Mouse (Mus musculus) MEL (cell line): ENCODE measurements around the gene P2ry2. TPM values are rescaled to one million over a fixed set of nuclear protein-coding genes. Genes with fewer than 3 reads are reported as not detected.

Source experiments
- DNase-seq: peaks from one replicate; pipeline ENCODE4 v3.0.0; 2011; ENCODE audit warnings: low read depth, low spot score
- H3K27ac ChIP-seq: 2 replicates; pipeline ENCODE4 v1.5.1; 2012; ENCODE audit warnings: low read depth, mild to moderate bottlenecking, control low read depth, low read length, moderate library complexity; ENCODE audit not compliant: control insufficient read depth
- H3K27me3 ChIP-seq, 2 experiments: fragments of 150-350 bp in 1 of 2; sonication (generic) in 1 of 2; 2 replicates each; pipeline ENCODE4 v1.6.1; 2012; ENCODE audit warnings: low read length in 2 of 2, mild to moderate bottlenecking in 2 of 2, improper control_type of control experiment in 1 of 2, moderate library complexity in 1 of 2; ENCODE audit not compliant: insufficient read depth in 2 of 2, control insufficient read depth in 1 of 2
- H3K36me3 ChIP-seq, 2 experiments: 2 replicates each; pipeline ENCODE4 v1.6.1; 2012 to 2014; ENCODE audit warnings: low read length in 2 of 2, improper control_type of control experiment in 1 of 2, inconsistent platforms in 1 of 2, mild to moderate bottlenecking in 1 of 2; ENCODE audit not compliant: insufficient read depth in 2 of 2, control insufficient read depth in 1 of 2
- H3K4me1 ChIP-seq, 2 experiments: fragments of 150-350 bp in 1 of 2; sonication (generic) in 1 of 2; 2 replicates each; pipeline ENCODE4 v1.6.1; 2012; ENCODE audit warnings: low read length in 2 of 2, improper control_type of control experiment in 1 of 2, mild to moderate bottlenecking in 1 of 2; ENCODE audit not compliant: insufficient read depth in 2 of 2, control insufficient read depth in 1 of 2
- H3K4me3 ChIP-seq, 2 experiments: fragments of 150-350 bp in 1 of 2; sonication (generic) in 1 of 2; 2 replicates each; pipeline ENCODE4 v1.5.1; 2012; ENCODE audit warnings: low read depth in 2 of 2, low read length in 2 of 2, mild to moderate bottlenecking in 2 of 2, moderate library complexity in 2 of 2, control low read depth in 1 of 2, improper control_type of control experiment in 1 of 2; ENCODE audit not compliant: control insufficient read depth in 1 of 2, insufficient read depth in 1 of 2
- H3K79me2 ChIP-seq: 2 replicates; pipeline ENCODE4 v1.6.1; 2012; ENCODE audit warnings: mild to moderate bottlenecking, low read length, moderate library complexity; ENCODE audit not compliant: control insufficient read depth, poor library complexity, insufficient read depth
- H3K9ac ChIP-seq: 2 replicates; pipeline ENCODE4 v1.6.1; 2012; ENCODE audit warnings: low read depth, mild to moderate bottlenecking, control low read depth, low read length, moderate library complexity; ENCODE audit not compliant: control insufficient read depth, poor library complexity, severe bottlenecking
- H3K9me3 ChIP-seq: fragments of 150-350 bp; sonication (generic); replicated peaks from 2 replicates; pipeline ENCODE4 v1.6.1; 2012; ENCODE audit warnings: mild to moderate bottlenecking, low read length, improper control_type of control experiment, moderate library complexity; ENCODE audit not compliant: insufficient read depth
- BHLHE40 ChIP-seq: IDR thresholded peaks from 2 replicates; pipeline ENCODE4 v1.6.1; 2012; ENCODE audit warnings: low read depth, mild to moderate bottlenecking, inconsistent platforms, low read length, improper control_type of control experiment, borderline replicate concordance
- CHD1 ChIP-seq: IDR thresholded peaks from 2 replicates; pipeline ENCODE4 v1.6.1; 2012; ENCODE audit warnings: low read depth, mild to moderate bottlenecking, inconsistent platforms, low read length, improper control_type of control experiment
- ELF1 ChIP-seq: IDR thresholded peaks from 2 replicates; pipeline ENCODE4 v1.6.1; 2014; ENCODE audit warnings: low read depth, mild to moderate bottlenecking, inconsistent platforms, low read length, improper control_type of control experiment, moderate library complexity
- ETS1 ChIP-seq: IDR thresholded peaks from 2 replicates; pipeline ENCODE4 v1.6.1; 2012; ENCODE audit warnings: low read depth, mild to moderate bottlenecking, inconsistent platforms, low read length, improper control_type of control experiment, moderate library complexity
- GABPA ChIP-seq: IDR thresholded peaks from 2 replicates; pipeline ENCODE4 v1.6.1; 2012; ENCODE audit warnings: low read depth, mild to moderate bottlenecking, inconsistent platforms, low read length, improper control_type of control experiment, moderate library complexity
- GATA1 ChIP-seq: IDR thresholded peaks from 2 replicates; pipeline ENCODE4 v1.6.1; 2011; ENCODE audit warnings: low read depth, low read length, improper control_type of control experiment
- HCFC1 ChIP-seq: IDR thresholded peaks from 2 replicates; pipeline ENCODE4 v1.6.1; 2012; ENCODE audit warnings: low read depth, mild to moderate bottlenecking, inconsistent platforms, low read length, improper control_type of control experiment, moderate library complexity
- KAT2A ChIP-seq: conservative IDR thresholded peaks from 2 replicates; pipeline ENCODE4 v1.6.1; 2012; ENCODE audit warnings: low read depth, low read length, improper control_type of control experiment, inconsistent platforms
- MAFK ChIP-seq: IDR thresholded peaks from 2 replicates; pipeline ENCODE4 v1.6.1; 2011; ENCODE audit warnings: low read depth, mild to moderate bottlenecking, low read length, improper control_type of control experiment, borderline replicate concordance
- MAZ ChIP-seq: IDR thresholded peaks from 2 replicates; pipeline ENCODE4 v1.6.1; 2012; ENCODE audit warnings: low read depth, mild to moderate bottlenecking, inconsistent platforms, low read length, improper control_type of control experiment
- MXI1 ChIP-seq: IDR thresholded peaks from 2 replicates; pipeline ENCODE4 v1.6.1; 2011; ENCODE audit warnings: mild to moderate bottlenecking, low read depth, low read length, improper control_type of control experiment
- MYC ChIP-seq: IDR thresholded peaks from 2 replicates; pipeline ENCODE4 v1.6.1; 2011; ENCODE audit warnings: low read depth, mild to moderate bottlenecking, low read length, improper control_type of control experiment, moderate library complexity
- NELFE ChIP-seq: IDR thresholded peaks from 2 replicates; pipeline ENCODE4 v1.6.1; 2011; ENCODE audit warnings: low read depth, low read length, improper control_type of control experiment
- NRF1 ChIP-seq: IDR thresholded peaks from 2 replicates; pipeline ENCODE4 v1.6.1; 2014; ENCODE audit warnings: low read depth, mild to moderate bottlenecking, inconsistent platforms, low read length, improper control_type of control experiment, moderate library complexity; ENCODE audit not compliant: poor library complexity, insufficient read depth, severe bottlenecking
- POLR2AphosphoS2 ChIP-seq: IDR thresholded peaks from 2 replicates; pipeline ENCODE4 v1.6.1; 2011; ENCODE audit warnings: low read length, improper control_type of control experiment
- POLR2AphosphoS5 ChIP-seq: IDR thresholded peaks from 2 replicates; pipeline ENCODE4 v1.6.1; 2012; ENCODE audit warnings: low read depth, borderline replicate concordance, mild to moderate bottlenecking, inconsistent platforms, low read length, moderate library complexity, mixed read lengths
- RAD21 ChIP-seq: IDR thresholded peaks from 2 replicates; pipeline ENCODE4 v1.6.1; 2011; ENCODE audit warnings: mild to moderate bottlenecking, low read depth, low read length, improper control_type of control experiment
- RCOR1 ChIP-seq: IDR thresholded peaks from 2 replicates; pipeline ENCODE4 v1.6.1; 2012; ENCODE audit warnings: low read depth, mild to moderate bottlenecking, inconsistent platforms, low read length, improper control_type of control experiment
- SMC3 ChIP-seq: IDR thresholded peaks from 2 replicates; pipeline ENCODE4 v1.6.1; 2011; ENCODE audit warnings: low read depth, low read length, improper control_type of control experiment
- TAL1 ChIP-seq: IDR thresholded peaks from 2 replicates; pipeline ENCODE4 v1.6.1; 2012; ENCODE audit warnings: mild to moderate bottlenecking, inconsistent platforms, low read length, moderate library complexity, mixed read lengths
- TBP ChIP-seq: IDR thresholded peaks from 2 replicates; pipeline ENCODE4 v1.8.0; 2011; ENCODE audit warnings: low read depth, low read length, improper control_type of control experiment
- TCF12 ChIP-seq: IDR thresholded peaks from 2 replicates; pipeline ENCODE4 v1.6.1; 2014; ENCODE audit warnings: low read depth, mild to moderate bottlenecking, inconsistent platforms, low read length, improper control_type of control experiment, moderate library complexity
- UBTF ChIP-seq: IDR thresholded peaks from 2 replicates; pipeline ENCODE4 v1.6.1; 2012; ENCODE audit warnings: low read depth, mild to moderate bottlenecking, inconsistent platforms, low read length, improper control_type of control experiment, moderate library complexity, borderline replicate concordance; ENCODE audit not compliant: insufficient read depth
- USF2 ChIP-seq, 2 experiments: IDR thresholded peaks; 2 replicates each; pipeline ENCODE4 v1.6.1; 2011 to 2012; ENCODE audit warnings: improper control_type of control experiment in 2 of 2, low read length in 2 of 2, borderline replicate concordance in 1 of 2, inconsistent platforms in 1 of 2, low read depth in 1 of 2, mild to moderate bottlenecking in 1 of 2; ENCODE audit not compliant: insufficient read depth in 1 of 2
- ZMIZ1 ChIP-seq: IDR thresholded peaks from 2 replicates; pipeline ENCODE4 v1.6.1; 2012; ENCODE audit warnings: low read depth, mild to moderate bottlenecking, inconsistent platforms, low read length, improper control_type of control experiment, moderate library complexity
- ZNF384 ChIP-seq: IDR thresholded peaks from 2 replicates; pipeline ENCODE4 v1.6.1; 2012; ENCODE audit warnings: low read depth, mild to moderate bottlenecking, inconsistent platforms, low read length, improper control_type of control experiment
- polyA plus RNA-seq, 2 experiments: library from polyadenylated mRNA; stranded (reverse) in 1 of 2; unstranded in 1 of 2; fragments of >175 nt in 1 of 2; fragments of >200 nt in 1 of 2; gene quantifications; 2 replicates each; pipeline versions ENCODE4 v1.2.1 to v1.2.4; 2012; ENCODE audit warnings: low replicate concordance in 2 of 2, low read depth in 1 of 2; ENCODE audit not compliant: insufficient read length in 2 of 2, insufficient read depth in 1 of 2, missing spikeins in 1 of 2
- total RNA-seq: library from RNA; depleted of rRNA; stranded (reverse); fragments of 300-350 nt; gene quantifications from 2 replicates; pipeline ENCODE4 v1.2.3, GENCODE M21; 2012

Gene P2ry2
- total and polyA plus RNA-seq, 3 experiments, result 0.23 to 0.86 TPM; not detected in 1

DNA sequence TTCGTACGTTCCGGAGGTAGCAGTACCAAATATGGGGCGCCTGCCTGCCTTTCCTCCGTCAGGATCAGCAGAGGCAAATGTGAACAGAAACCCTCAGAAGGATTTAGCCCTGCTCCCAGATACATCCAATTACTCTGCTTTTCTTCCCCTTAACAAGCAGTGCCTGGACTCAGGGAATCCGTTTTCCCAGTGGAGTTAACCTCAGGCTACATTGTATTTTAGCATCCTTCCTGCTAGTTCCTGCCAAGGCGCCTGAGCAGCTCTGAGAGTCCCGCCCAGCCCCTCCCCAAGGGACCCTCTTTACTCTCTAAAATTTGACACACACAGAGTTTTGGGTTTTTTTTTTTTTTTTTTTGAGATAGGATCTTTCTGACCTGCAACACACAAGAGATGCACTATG is 49.3 kb downstream of the P2ry2 start:
- H3K4me3 ChIP-seq, result no peak overlapping the region
- H3K36me3 ChIP-seq, result no peaks in the 10 kb centered on the region
- peaks cover 0 to 3% of the 10 kb centered on the region in 2 experiments; a peak in 2 of 4 replicates for H3K27me3 ChIP-seq
- no peak for TF ChIP-seq ZNF384
- TF ChIP-seq BHLHE40, result no peak
- TF ChIP-seq KAT2A, result no peak
- TF ChIP-seq MYC, result no peak
- TF ChIP-seq NRF1, result no peak
- TF ChIP-seq ETS1, result no peak
- no peak for TF ChIP-seq RAD21
- TF ChIP-seq MAFK, result no peak
- TF ChIP-seq MXI1, result no peak
- no peak for TF ChIP-seq USF2 (IDR thresholded peaks at IDR 0.05; ENCODE audit: borderline replicate concordance in 1 of 2, insufficient read depth in 1 of 2, low read depth in 1 of 2, low read length in 2 of 2)
- no peak for TF ChIP-seq TBP
- TF ChIP-seq UBTF, result no peak
- TF ChIP-seq NELFE, result no peak
- no peak for TF ChIP-seq POLR2AphosphoS2
- no peak for TF ChIP-seq ELF1
- TF ChIP-seq RCOR1, result no peak
- TF ChIP-seq HCFC1, result no peak
- H3K9ac ChIP-seq, result no peak overlapping the region
- H3K4me1 ChIP-seq, result no peaks in the 10 kb centered on the region
- no peak for DNase-seq
- no peaks in the 10 kb centered on the region for H3K9me3 ChIP-seq
- no peak overlapping the region for H3K27ac ChIP-seq
- H3K79me2 ChIP-seq, result no peaks in the 10 kb centered on the region

DNA sequence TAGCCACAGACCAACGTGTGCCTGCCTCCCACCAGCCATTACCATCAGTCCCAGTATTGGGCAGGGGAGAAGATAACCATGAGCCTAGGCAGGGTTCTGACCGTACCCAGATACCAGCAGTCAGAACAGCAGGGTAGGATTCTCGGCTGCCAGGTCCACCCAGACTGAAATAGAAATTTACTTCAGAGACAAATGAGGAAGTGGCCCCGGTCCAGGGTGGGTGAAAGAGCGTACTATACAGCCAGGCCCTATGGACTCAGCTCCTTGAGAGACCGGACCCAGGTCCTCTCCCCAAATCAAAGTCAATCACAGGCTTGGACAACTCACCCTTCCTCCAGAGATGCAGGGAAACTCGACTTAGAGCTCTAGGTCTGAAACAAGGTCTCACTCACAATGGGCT is 51.5 kb downstream of the P2ry2 start:
- Histone ChIP-seq H3K9me3 (no peaks in the 10 kb centered on the region), H3K9ac (no peak overlapping the region), H3K36me3 (no peaks in the 10 kb centered on the region), H3K27me3 (peaks cover 0 to 3% of the 10 kb centered on the region in 2 experiments; a peak in 2 of 4 replicates), H3K4me1 (no peaks in the 10 kb centered on the region), H3K79me2 (no peaks in the 10 kb centered on the region), H3K4me3 (no peak overlapping the region), H3K27ac (no peak overlapping the region)
- no peak for DNase-seq
- TF ChIP-seq ZMIZ1, result no peak
- no peak for TF ChIP-seq TCF12
- no peak for TF ChIP-seq TBP
- TF ChIP-seq TAL1, result no peak
- no peak for TF ChIP-seq CHD1
- no peak for TF ChIP-seq GATA1
- TF ChIP-seq ZNF384, result no peak
- TF ChIP-seq MYC, result no peak
- no peak for TF ChIP-seq SMC3
- no peak for TF ChIP-seq RCOR1
- no peak for TF ChIP-seq MAZ
- TF ChIP-seq POLR2AphosphoS2, result no peak
- TF ChIP-seq GABPA, result no peak
- no peak for TF ChIP-seq USF2 (IDR thresholded peaks at IDR 0.05; ENCODE audit: borderline replicate concordance in 1 of 2, insufficient read depth in 1 of 2, low read depth in 1 of 2, low read length in 2 of 2)
- TF ChIP-seq POLR2AphosphoS5, result no peak
- no peak for TF ChIP-seq NRF1
- TF ChIP-seq MXI1, result no peak
